Comparison of ENCODE assay signal across 12 mouse cellular contexts in the genomic region with DNA sequence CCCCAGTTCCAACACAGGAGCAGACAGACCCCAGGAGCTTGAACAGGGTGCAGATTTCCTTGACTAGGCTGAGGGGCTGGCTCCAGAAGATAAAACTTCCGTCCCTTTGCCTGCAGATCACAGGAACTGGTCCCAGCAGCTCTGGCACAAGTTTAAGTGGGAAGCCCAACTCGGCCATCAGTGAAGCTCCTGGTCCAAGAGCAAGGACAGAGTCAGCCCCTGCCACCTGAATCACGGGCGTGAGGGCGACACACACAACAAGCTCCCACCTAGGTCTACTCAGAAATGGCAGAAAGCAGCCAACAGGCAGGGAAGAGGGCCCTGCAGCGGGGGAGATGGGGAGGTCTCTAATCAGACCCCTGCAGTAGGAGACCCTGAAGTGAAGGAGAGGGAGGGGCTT. TPM values are rescaled to one million over a fixed set of nuclear protein-coding genes. Genes with fewer than 3 reads are reported as not detected.
DNase-seq lines count a peak whose midpoint lies in the region; ATAC-seq lines count a peak whose summit lies in the region.
"Had no signal": no experiment of that assay in that cellular context is flagged by ENCODE, and none has a peak within 500 bp of the region (broad histone marks: within the 10 kb centered on the region; RNA-seq: fewer than 3 reads in every experiment).

No protein-coding gene starts in this region.

- no peaks in the 10 kb centered on the region for H3K36me3 ChIP-seq in heart, embryonic 15.5 days
- no peaks in the 10 kb centered on the region for H3K36me3 ChIP-seq in midbrain, embryonic 10.5 days
- H3K36me3 ChIP-seq in midbrain, embryonic 14.5 days (ENCODE audit: control insufficient read depth, insufficient read depth, low read length) = no peaks in the 10 kb centered on the region
- H3K36me3 ChIP-seq in heart, embryonic 16.5 days (ENCODE audit: control insufficient read depth, insufficient read depth) = no peaks in the 10 kb centered on the region
- H3K36me3 ChIP-seq in neural tube, embryonic 15.5 days = no peaks in the 10 kb centered on the region
- H3K36me3 ChIP-seq: kidney, embryonic 15.5 days had no signal

- H3K4me3 ChIP-seq in heart, embryonic 15.5 days = no peak overlapping the region; the same call in 1 of the 2 replicates
- H3K4me3 ChIP-seq in midbrain, embryonic 10.5 days = no peak overlapping the region
- no peak overlapping the region for H3K4me3 ChIP-seq in midbrain, embryonic 14.5 days (replicated peaks; ENCODE audit: low read depth, low read length)
- H3K4me3 ChIP-seq in heart, embryonic 16.5 days (ENCODE audit: low read length) = no peak overlapping the region
- no peak overlapping the region for H3K4me3 ChIP-seq in neural tube, embryonic 15.5 days (replicated peaks)
- H3K4me3 ChIP-seq: kidney, embryonic 15.5 days had no signal

- no peak for ATAC-seq in heart, embryonic 15.5 days (replicated peaks; ENCODE audit: insufficient number of reproducible peaks, insufficient read depth, low FRiP score, low read depth)
- no peak for ATAC-seq in midbrain, embryonic 14.5 days (ENCODE audit: low FRiP score, low TSS enrichment)
- no peak for ATAC-seq in heart, embryonic 16.5 days (replicated peaks; ENCODE audit: extremely low read depth, insufficient read depth, low FRiP score)
- no peak for ATAC-seq in neural tube, embryonic 15.5 days (ENCODE audit: low FRiP score)

- H3K4me1 ChIP-seq in heart, embryonic 15.5 days (replicated peaks) = peaks cover 28% of the 10 kb centered on the region
- peaks cover 55% of the 10 kb centered on the region for H3K4me1 ChIP-seq in midbrain, embryonic 10.5 days
- peaks cover 15% of the 10 kb centered on the region for H3K4me1 ChIP-seq in midbrain, embryonic 14.5 days (ENCODE audit: control insufficient read depth, insufficient read depth, low read length)
- H3K4me1 ChIP-seq in heart, embryonic 16.5 days (ENCODE audit: control insufficient read depth, insufficient read depth, low read length) = peaks cover 20% of the 10 kb centered on the region
- peaks cover 33% of the 10 kb centered on the region for H3K4me1 ChIP-seq in neural tube, embryonic 15.5 days

- H3K4me2 ChIP-seq in heart, embryonic 15.5 days = peak overlapping the region; percentile 89; the same call in 1 of the 2 replicates
- no peak overlapping the region for H3K4me2 ChIP-seq in midbrain, embryonic 14.5 days (ENCODE audit: low read length)
- peak overlapping the region; percentile 71; the same call in 1 of the 2 replicates for H3K4me2 ChIP-seq in heart, embryonic 16.5 days (ENCODE audit: low read depth, low read length)
- H3K4me2 ChIP-seq in neural tube, embryonic 15.5 days = peak overlapping the region; percentile 85; the same call in 1 of the 2 replicates

- DNase-seq in heart, postnatal 10 days = no peak
- no peak for DNase-seq in midbrain, embryonic 10.5 days (ENCODE audit: low spot score)
- no peak for DNase-seq in midbrain, embryonic 14.5 days
- DNase-seq in cerebellum, adult 18-20 months = no peak
- no peak for DNase-seq in left cerebral cortex, postnatal 36 days (ENCODE audit: low spot score in 2 of 2)
- DNase-seq: spleen, adult 18-20 months; thymus, postnatal 4 days had no signal

- H3K9me3 ChIP-seq in heart, embryonic 15.5 days (replicated peaks) = no peaks in the 10 kb centered on the region
- H3K9me3 ChIP-seq in midbrain, embryonic 10.5 days (replicated peaks) = no peaks in the 10 kb centered on the region
- H3K9me3 ChIP-seq in midbrain, embryonic 14.5 days (ENCODE audit: control insufficient read depth, low read length) = no peaks in the 10 kb centered on the region
- H3K9me3 ChIP-seq in heart, embryonic 16.5 days (replicated peaks; ENCODE audit: control insufficient read depth, low read length) = no peaks in the 10 kb centered on the region
- H3K9me3 ChIP-seq in neural tube, embryonic 15.5 days (replicated peaks) = no peaks in the 10 kb centered on the region
- H3K9me3 ChIP-seq: kidney, embryonic 15.5 days had no signal

- no peaks in the 10 kb centered on the region for H3K27me3 ChIP-seq in heart, embryonic 15.5 days
- no peaks in the 10 kb centered on the region for H3K27me3 ChIP-seq in midbrain, embryonic 10.5 days (ENCODE audit: low read depth, poor library complexity, severe bottlenecking)
- H3K27me3 ChIP-seq in midbrain, embryonic 14.5 days (ENCODE audit: control insufficient read depth, insufficient read depth, low read length) = no peaks in the 10 kb centered on the region
- H3K27me3 ChIP-seq in heart, embryonic 16.5 days (ENCODE audit: control insufficient read depth, insufficient read depth, low read length) = no peaks in the 10 kb centered on the region
- no peaks in the 10 kb centered on the region for H3K27me3 ChIP-seq in neural tube, embryonic 15.5 days (replicated peaks)
- H3K27me3 ChIP-seq: kidney, embryonic 15.5 days had no signal

- 60% methylated on average over 6 of the region's 6 CpGs for WGBS in heart, embryonic 15.5 days
- 87% methylated on average over 6 of the region's 6 CpGs for WGBS in midbrain, embryonic 10.5 days
- 87% methylated on average over 6 of the region's 6 CpGs for WGBS in midbrain, embryonic 14.5 days
- 76% methylated on average over 6 of the region's 6 CpGs for WGBS in heart, embryonic 16.5 days
- 88% methylated on average over 6 of the region's 6 CpGs for WGBS in neural tube, embryonic 15.5 days

- H3K9ac ChIP-seq in heart, embryonic 15.5 days = 0 out of 2 replicates have a peak overlapping the region, but pooled peaks have one; percentile 37
- H3K9ac ChIP-seq in midbrain, embryonic 14.5 days (replicated peaks; ENCODE audit: low read length) = no peak overlapping the region
- peak overlapping the region; percentile 81 for H3K9ac ChIP-seq in heart, embryonic 16.5 days (ENCODE audit: low read length)
- no peak overlapping the region for H3K9ac ChIP-seq in neural tube, embryonic 15.5 days (replicated peaks)

- no peak overlapping the region for H3K27ac ChIP-seq in heart, embryonic 15.5 days
- peak overlapping the region; percentile 7; the same call in 1 of the 2 replicates for H3K27ac ChIP-seq in midbrain, embryonic 10.5 days (replicated peaks)
- no peak overlapping the region for H3K27ac ChIP-seq in midbrain, embryonic 14.5 days (replicated peaks; ENCODE audit: low read depth, low read length)
- H3K27ac ChIP-seq in heart, embryonic 16.5 days (ENCODE audit: low read length) = no peak overlapping the region
- no peak overlapping the region for H3K27ac ChIP-seq in neural tube, embryonic 15.5 days (replicated peaks)
- H3K27ac ChIP-seq: kidney, embryonic 15.5 days had no signal

- intact Hi-C loops in heart, postnatal 10 days (cut with DNase I) = no loop called here
- intact Hi-C loops in left cerebral cortex, postnatal 36 days (cut with DNase I) = no loop called here

RNA-seq across cellular contexts. Expression of gene Gpr146, which starts 7.2 kb away (rescaled TPM):
- polyA plus RNA-seq in heart, embryonic 15.5 days (2015; fragmentation: Nextera tagmentation; extraction: Ambion mirVana) = 14.0 and 14.7 TPM in 2 replicates
- 10 to 100 TPM; 33.7 to 37.2 TPM for total RNA-seq in heart, postnatal 10 days (2021)
- 1.7 and 2.0 TPM in 2 replicates for polyA plus RNA-seq in midbrain, embryonic 10.5 days (2016; fragmentation: Nextera tagmentation; extraction: Ambion mirVana)
- 1.2 and 1.8 TPM in 2 replicates for polyA plus RNA-seq in midbrain, embryonic 14.5 days (2014; fragmentation: Nextera tagmentation; extraction: Ambion mirVana)
- 17.1 and 17.2 TPM in 2 replicates for polyA plus RNA-seq in heart, embryonic 16.5 days (2015; fragmentation: Nextera tagmentation; extraction: Ambion mirVana)
- polyA plus RNA-seq in neural tube, embryonic 15.5 days (2015; fragmentation: Nextera tagmentation; extraction: Ambion mirVana) = 2.6 and 3.0 TPM in 2 replicates
- 10 to 100 TPM; 13.5 to 14.0 TPM for total RNA-seq in left cerebral cortex, postnatal 36 days (2021)

RNA-seq across cellular contexts. Expression of gene Cyp2w1, which starts 17.9 kb away (rescaled TPM):
- 0.47 TPM in 1 of 2 replicates, not detected in the other for polyA plus RNA-seq in heart, embryonic 15.5 days (2015; fragmentation: Nextera tagmentation; extraction: Ambion mirVana)
- total RNA-seq in heart, postnatal 10 days (2021) = not detected
- polyA plus RNA-seq in midbrain, embryonic 10.5 days (2016; fragmentation: Nextera tagmentation; extraction: Ambion mirVana) = not detected in 2 replicates
- polyA plus RNA-seq in midbrain, embryonic 14.5 days (2014; fragmentation: Nextera tagmentation; extraction: Ambion mirVana) = not detected in 2 replicates
- polyA plus RNA-seq in heart, embryonic 16.5 days (2015; fragmentation: Nextera tagmentation; extraction: Ambion mirVana) = not detected in 2 replicates
- polyA plus RNA-seq in neural tube, embryonic 15.5 days (2015; fragmentation: Nextera tagmentation; extraction: Ambion mirVana) = 2.1 TPM in 1 of 2 replicates, not detected in the other
- total RNA-seq in left cerebral cortex, postnatal 36 days (2021) = not detected
- polyA plus RNA-seq: limb, embryonic 11.5 days had no signal

RNA-seq across cellular contexts. Expression of gene Cox19, which starts 19.1 kb away (rescaled TPM):
- 69.7 and 77.3 TPM in 2 replicates for polyA plus RNA-seq in heart, embryonic 15.5 days (2015; fragmentation: Nextera tagmentation; extraction: Ambion mirVana)
- 10 to 100 TPM; 88.8 to 96.4 TPM for total RNA-seq in heart, postnatal 10 days (2021)
- polyA plus RNA-seq in midbrain, embryonic 10.5 days (2016; fragmentation: Nextera tagmentation; extraction: Ambion mirVana) = 123 and 134 TPM in 2 replicates
- 129 and 130 TPM in 2 replicates for polyA plus RNA-seq in midbrain, embryonic 14.5 days (2014; fragmentation: Nextera tagmentation; extraction: Ambion mirVana)
- 75.7 and 75.8 TPM in 2 replicates for polyA plus RNA-seq in heart, embryonic 16.5 days (2015; fragmentation: Nextera tagmentation; extraction: Ambion mirVana)
- 105 and 107 TPM in 2 replicates for polyA plus RNA-seq in neural tube, embryonic 15.5 days (2015; fragmentation: Nextera tagmentation; extraction: Ambion mirVana)
- total RNA-seq in left cerebral cortex, postnatal 36 days (2021) = 10 to 100 TPM; 65.7 to 74.4 TPM

RNA-seq across cellular contexts. Expression of gene C130050O18Rik, which starts 34.7 kb away (rescaled TPM):
- 0.63 and 0.76 TPM in 2 replicates for polyA plus RNA-seq in heart, embryonic 15.5 days (2015; fragmentation: Nextera tagmentation; extraction: Ambion mirVana)
- total RNA-seq in heart, postnatal 10 days (2021) = under 1 TPM; 0.74 to 0.93 TPM
- polyA plus RNA-seq in midbrain, embryonic 10.5 days (2016; fragmentation: Nextera tagmentation; extraction: Ambion mirVana) = 0.32 and 0.39 TPM in 2 replicates
- 0.29 and 0.58 TPM in 2 replicates for polyA plus RNA-seq in midbrain, embryonic 14.5 days (2014; fragmentation: Nextera tagmentation; extraction: Ambion mirVana)
- 0.43 and 0.66 TPM in 2 replicates for polyA plus RNA-seq in heart, embryonic 16.5 days (2015; fragmentation: Nextera tagmentation; extraction: Ambion mirVana)
- polyA plus RNA-seq in neural tube, embryonic 15.5 days (2015; fragmentation: Nextera tagmentation; extraction: Ambion mirVana) = 0.47 and 0.64 TPM in 2 replicates
- total RNA-seq in left cerebral cortex, postnatal 36 days (2021) = under 1 TPM in 1 of 2 experiments, not detected in 1; 0.27 TPM

RNA-seq across cellular contexts. Expression of gene Adap1, which starts 44.9 kb away (rescaled TPM):
- 1.9 and 3.1 TPM in 2 replicates for polyA plus RNA-seq in heart, embryonic 15.5 days (2015; fragmentation: Nextera tagmentation; extraction: Ambion mirVana)
- total RNA-seq in heart, postnatal 10 days (2021) = 1 to 10 TPM; 1.6 to 1.8 TPM
- 0.37 and 0.53 TPM in 2 replicates for polyA plus RNA-seq in midbrain, embryonic 10.5 days (2016; fragmentation: Nextera tagmentation; extraction: Ambion mirVana)
- 38.6 and 64.0 TPM in 2 replicates for polyA plus RNA-seq in midbrain, embryonic 14.5 days (2014; fragmentation: Nextera tagmentation; extraction: Ambion mirVana)
- 0.59 and 1.6 TPM in 2 replicates for polyA plus RNA-seq in heart, embryonic 16.5 days (2015; fragmentation: Nextera tagmentation; extraction: Ambion mirVana)
- polyA plus RNA-seq in neural tube, embryonic 15.5 days (2015; fragmentation: Nextera tagmentation; extraction: Ambion mirVana) = 86.2 and 132 TPM in 2 replicates
- 100 to 1,000 TPM; 260 to 316 TPM for total RNA-seq in left cerebral cortex, postnatal 36 days (2021)

Comparison
In these comparisons a context has a peak if more than half of its experiments do, and no peak if none do; other contexts are left out.
1. H3K9ac ChIP-seq: peak in heart, embryonic 15.5 days (single experiment) and heart, embryonic 16.5 days (single experiment); none in midbrain, embryonic 14.5 days (single experiment) and neural tube, embryonic 15.5 days (single experiment).